Mouse (Mus musculus) liver, embryonic 13.5 days (tissue): ENCODE measurements at regions not wholly inside any gene's neighbourhood (a gene's known extent, or its start where the extent isn't known, plus 50 kb on each side); places are given as distances from the start of the nearest gene placed in this dataset.

Experiments
- ATAC-seq: fragments of 200-750 bp; cut with Nextera tagmentation; 2 replicates; pipeline ENCODE4 v1.8.0; 2017; ENCODE audit warnings: low read depth, mild to moderate bottlenecking, moderate number of reproducible peaks, moderate library complexity
- DNase-seq: peaks from one replicate; pipeline ENCODE4 v3.0.0; 2022
- H3K27ac ChIP-seq: fragments of 300-500 bp; sonication (generic); 2 replicates; pipeline ENCODE4 v1.5.1; 2015; ENCODE audit warnings: moderate library complexity, mild to moderate bottlenecking, inconsistent platforms
- H3K27me3 ChIP-seq: fragments of 300-500 bp; sonication (generic); 2 replicates; pipeline ENCODE4 v1.6.1; 2015; ENCODE audit warnings: mild to moderate bottlenecking, inconsistent platforms
- H3K36me3 ChIP-seq: fragments of 300-500 bp; sonication (generic); 2 replicates; pipeline ENCODE4 v1.6.1; 2015; ENCODE audit warnings: mild to moderate bottlenecking, inconsistent platforms
- H3K4me1 ChIP-seq: fragments of 300-500 bp; sonication (generic); replicated peaks from 2 replicates; pipeline ENCODE4 v1.6.1; 2015; ENCODE audit warnings: inconsistent platforms
- H3K4me2 ChIP-seq: fragments of 300-500 bp; sonication (generic); 2 replicates; pipeline ENCODE4 v1.6.1; 2015; ENCODE audit warnings: inconsistent platforms, mild to moderate bottlenecking, moderate library complexity
- H3K4me3 ChIP-seq: fragments of 300-500 bp; sonication (generic); replicated peaks from 2 replicates; pipeline ENCODE4 v1.5.1; 2015; ENCODE audit warnings: mild to moderate bottlenecking, inconsistent platforms
- H3K9ac ChIP-seq: fragments of 300-500 bp; sonication (generic); 2 replicates; pipeline ENCODE4 v1.6.1; 2015; ENCODE audit warnings: mild to moderate bottlenecking, inconsistent platforms
- H3K9me3 ChIP-seq: fragments of 300-500 bp; sonication (generic); replicated peaks from 2 replicates; pipeline ENCODE4 v1.6.1; 2016; ENCODE audit warnings: inconsistent platforms
- WGBS: fragments of 180-500 bp; shearing (Covaris S2); methylation state at CpG from one replicate; pipeline ENCODE4 v1.1.7; 2015; ENCODE audit not compliant: insufficient replicate concordance; 5-methylcytosine and 5-hydroxymethylcytosine counted together

- DNase-seq = no peak
Measured at GRCm38 (mm10) chr3:19458386-19458785, 170.1 kb downstream of the 1700064H15Rik start.

DNA sequence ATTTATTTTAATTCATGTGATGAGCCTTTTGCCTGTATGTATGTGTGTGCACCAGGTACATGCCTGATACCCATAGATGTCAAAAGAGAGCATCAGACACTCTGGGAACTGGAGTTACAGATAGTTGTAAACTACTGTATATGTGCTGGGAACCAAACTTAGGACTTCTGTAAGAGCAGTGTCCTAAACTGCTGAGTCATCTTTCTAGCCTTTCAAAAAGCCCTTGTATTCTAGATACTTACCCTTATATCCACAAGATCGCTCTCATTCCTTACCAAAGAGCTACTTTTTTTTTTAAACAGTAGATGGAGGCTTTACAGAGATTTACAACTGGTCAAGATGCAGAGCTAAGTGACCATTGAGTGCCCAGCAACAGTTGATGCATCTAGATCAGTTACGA, 171.0 kb downstream of the 1700064H15Rik start:
- Histone ChIP-seq H3K36me3 (no peaks in the 10 kb centered on the region), H3K27me3 (no peaks in the 10 kb centered on the region), H3K4me3 (no peak overlapping the region), H3K9ac (no peak overlapping the region), H3K4me1 (no peaks in the 10 kb centered on the region), H3K4me2 (no peak overlapping the region), H3K27ac (no peak overlapping the region), H3K9me3 (no peaks in the 10 kb centered on the region)
- ATAC-seq (no peak), DNase-seq (no peak)
- WGBS = 74% methylated on average over 2 of the region's 2 CpGs

More at GRCm38 (mm10) chr3:19458386-19458785, 170.1 kb downstream of the 1700064H15Rik start:
- Histone ChIP-seq H3K9me3 (no peaks in the 10 kb centered on the region), H3K9ac (no peak overlapping the region), H3K4me3 (no peak overlapping the region), H3K4me1 (no peaks in the 10 kb centered on the region), H3K4me2 (no peak overlapping the region), H3K27ac (no peak overlapping the region), H3K36me3 (no peaks in the 10 kb centered on the region), H3K27me3 (no peaks in the 10 kb centered on the region)
- 72% methylated on average over 8 of the region's 8 CpGs for WGBS
- no peak for ATAC-seq

- WGBS = 61% methylated on average over 4 of the region's 4 CpGs
- no peak for ATAC-seq
- Histone ChIP-seq H3K27ac (no peak overlapping the region), H3K9me3 (no peaks in the 10 kb centered on the region), H3K4me1 (no peaks in the 10 kb centered on the region), H3K9ac (no peak overlapping the region), H3K27me3 (no peaks in the 10 kb centered on the region), H3K4me3 (no peak overlapping the region), H3K36me3 (no peaks in the 10 kb centered on the region), H3K4me2 (no peak overlapping the region)
- DNase-seq = no peak
Measured at GRCm38 (mm10) chr3:19455838-19456448, 172.5 kb downstream of the 1700064H15Rik start.

DNA sequence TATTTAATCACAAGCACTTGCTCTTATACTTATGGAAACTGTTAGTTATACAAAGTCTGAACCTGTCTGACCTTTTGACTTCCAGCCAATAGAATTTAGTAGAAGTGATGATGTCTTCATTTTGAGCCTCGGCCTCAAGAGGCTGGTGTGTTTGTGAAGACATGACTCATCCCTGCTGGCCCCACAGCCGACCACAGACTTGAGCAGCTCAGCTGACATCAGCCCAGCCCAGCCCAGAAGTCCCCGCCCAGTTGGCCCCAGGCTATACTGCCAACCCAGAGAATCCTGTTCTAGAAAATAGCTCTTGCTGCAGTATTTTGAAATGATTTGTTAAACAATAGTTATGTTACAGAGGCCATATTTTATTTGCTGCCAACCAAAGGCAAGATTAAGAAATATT, 177.5 kb downstream of the 1700064H15Rik start:
- Histone ChIP-seq H3K27ac (no peak overlapping the region), H3K4me3 (no peak overlapping the region), H3K27me3 (no peaks in the 10 kb centered on the region), H3K36me3 (no peaks in the 10 kb centered on the region), H3K9ac (no peak overlapping the region), H3K9me3 (no peaks in the 10 kb centered on the region), H3K4me2 (no peak overlapping the region), H3K4me1 (no peaks in the 10 kb centered on the region)
- peak; percentile 55; the same call in 1 of the 2 replicates for ATAC-seq
- WGBS = 11% methylated on average over 3 of the region's 3 CpGs
- DNase-seq = peak; percentile 13

DNA sequence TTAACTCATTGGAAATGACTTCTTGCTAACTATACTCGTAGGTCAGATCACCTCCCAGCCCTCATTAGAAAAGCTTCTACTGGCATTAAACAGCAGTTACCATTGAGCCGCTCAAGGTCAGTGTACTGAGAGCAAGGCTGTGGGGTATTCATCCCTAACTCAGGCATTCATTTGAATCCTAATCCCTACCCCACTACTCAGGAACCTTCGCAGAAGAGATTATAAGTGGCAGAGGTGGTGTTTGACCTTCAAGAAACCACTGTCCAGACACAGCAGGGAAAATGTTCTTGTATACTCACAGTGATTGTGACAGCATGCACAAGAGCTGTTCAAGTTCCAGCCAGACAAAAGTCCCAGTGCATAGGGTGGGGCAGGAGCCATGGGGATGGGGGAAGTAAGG, 179.5 kb downstream of the 1700064H15Rik start:
- H3K9ac ChIP-seq = no peak overlapping the region
- DNase-seq (no peak), ATAC-seq (no peak)
- 61% methylated on average over 3 of the region's 3 CpGs for WGBS
- H3K4me3 ChIP-seq = no peak overlapping the region
- H3K9me3 ChIP-seq = no peaks in the 10 kb centered on the region
- no peaks in the 10 kb centered on the region for H3K4me1 ChIP-seq
- no peaks in the 10 kb centered on the region for H3K36me3 ChIP-seq
- H3K4me2 ChIP-seq = no peak overlapping the region
- H3K27me3 ChIP-seq = no peaks in the 10 kb centered on the region
- no peak overlapping the region for H3K27ac ChIP-seq

DNA sequence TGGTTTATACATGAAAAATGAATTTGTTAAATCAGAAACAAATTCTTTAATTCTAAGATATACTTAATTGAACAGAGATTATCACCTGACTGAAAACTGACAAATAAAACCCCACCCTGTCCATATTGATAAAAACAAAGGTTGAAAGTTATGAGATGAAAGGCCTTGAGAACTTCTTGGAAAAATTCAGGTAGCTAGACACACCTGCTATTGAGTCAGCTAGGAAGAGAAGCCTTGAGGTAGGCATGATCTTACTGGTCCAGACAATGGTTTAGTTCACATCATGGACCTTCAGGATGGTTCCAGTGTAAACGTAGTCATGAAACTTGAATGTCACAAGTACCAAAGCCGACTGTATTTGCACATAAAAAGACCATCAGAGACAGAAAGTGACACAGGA, 180.3 kb downstream of the 1700064H15Rik start:
- no peaks in the 10 kb centered on the region for H3K27me3 ChIP-seq
- WGBS = 55% methylated on average over 2 of the region's 2 CpGs
- ATAC-seq (no peak), DNase-seq (no peak)
- no peak overlapping the region for H3K9ac ChIP-seq
- no peaks in the 10 kb centered on the region for H3K9me3 ChIP-seq
- H3K4me1 ChIP-seq = no peaks in the 10 kb centered on the region
- no peak overlapping the region for H3K4me2 ChIP-seq
- H3K27ac ChIP-seq = no peak overlapping the region
- H3K36me3 ChIP-seq = no peaks in the 10 kb centered on the region
- H3K4me3 ChIP-seq = no peak overlapping the region

- H3K4me1 ChIP-seq = no peaks in the 10 kb centered on the region
- H3K9ac ChIP-seq = no peak overlapping the region
- no peak overlapping the region for H3K4me2 ChIP-seq
- DNase-seq (no peak), ATAC-seq (0 out of 2 replicates have a peak, but pooled peaks have one; percentile 57)
- H3K4me3 ChIP-seq = no peak overlapping the region
- WGBS = 37% methylated on average over 1 of the region's 1 CpGs
- H3K36me3 ChIP-seq = no peaks in the 10 kb centered on the region
- H3K27me3 ChIP-seq = no peaks in the 10 kb centered on the region
- H3K9me3 ChIP-seq = no peaks in the 10 kb centered on the region
- H3K27ac ChIP-seq = no peak overlapping the region
Measured at GRCm38 (mm10) chr3:19447733-19448132, 180.7 kb downstream of the 1700064H15Rik start.

DNA sequence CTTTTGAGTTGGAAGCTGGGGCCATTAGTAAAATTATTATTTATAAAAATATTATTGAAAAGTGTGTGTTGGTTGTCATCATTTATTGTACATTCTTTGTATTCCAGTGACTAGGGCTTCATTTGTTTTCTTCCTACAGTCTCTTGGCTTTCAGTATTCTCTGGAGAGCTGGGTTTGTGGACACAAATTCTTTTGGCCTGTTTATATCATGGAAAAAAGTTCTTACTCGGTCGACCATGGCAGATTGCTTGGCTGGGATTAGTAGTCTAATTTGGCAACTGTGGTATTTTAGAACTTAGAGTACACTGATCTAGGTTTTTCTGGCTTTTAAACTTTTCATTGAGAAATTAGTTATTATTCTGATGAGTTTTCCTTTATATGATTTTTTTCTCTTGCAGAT, 183.6 kb downstream of the 1700064H15Rik start:
- no peak overlapping the region for H3K4me2 ChIP-seq
- no peaks in the 10 kb centered on the region for H3K36me3 ChIP-seq
- DNase-seq = no peak
- no peak overlapping the region for H3K4me3 ChIP-seq
- ATAC-seq = no peak
- no peak overlapping the region for H3K9ac ChIP-seq
- H3K9me3 ChIP-seq = no peaks in the 10 kb centered on the region
- WGBS = 65% methylated on average over 2 of the region's 2 CpGs
- H3K4me1 ChIP-seq = no peaks in the 10 kb centered on the region
- no peaks in the 10 kb centered on the region for H3K27me3 ChIP-seq
- no peak overlapping the region for H3K27ac ChIP-seq

DNA sequence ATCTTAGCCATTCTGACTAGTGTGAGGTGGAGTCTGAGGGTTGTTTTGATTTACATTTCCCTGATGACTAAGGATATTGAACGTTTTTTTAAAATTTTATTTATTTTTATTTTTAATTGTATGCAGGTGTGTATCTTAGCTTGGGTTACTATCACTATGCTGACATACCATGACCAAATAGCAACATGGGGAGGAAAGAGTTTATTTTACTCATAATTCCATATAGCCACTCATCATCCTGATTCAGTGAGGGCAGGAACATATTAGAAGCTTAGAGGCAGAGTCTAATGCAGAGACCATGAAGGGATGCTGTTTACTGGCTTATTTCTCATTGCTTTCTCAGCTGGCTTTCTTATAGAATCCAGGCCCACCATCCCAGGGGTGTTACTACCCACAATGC, 186.7 kb downstream of the 1700064H15Rik start:
- no peak for DNase-seq
- Histone ChIP-seq H3K36me3 (no peaks in the 10 kb centered on the region), H3K27me3 (no peaks in the 10 kb centered on the region), H3K9me3 (no peaks in the 10 kb centered on the region), H3K4me2 (no peak overlapping the region), H3K9ac (no peak overlapping the region), H3K4me1 (no peaks in the 10 kb centered on the region), H3K27ac (no peak overlapping the region), H3K4me3 (no peak overlapping the region)
- ATAC-seq = no peak
- WGBS = 39% methylated on average over 1 of the region's 1 CpGs

DNA sequence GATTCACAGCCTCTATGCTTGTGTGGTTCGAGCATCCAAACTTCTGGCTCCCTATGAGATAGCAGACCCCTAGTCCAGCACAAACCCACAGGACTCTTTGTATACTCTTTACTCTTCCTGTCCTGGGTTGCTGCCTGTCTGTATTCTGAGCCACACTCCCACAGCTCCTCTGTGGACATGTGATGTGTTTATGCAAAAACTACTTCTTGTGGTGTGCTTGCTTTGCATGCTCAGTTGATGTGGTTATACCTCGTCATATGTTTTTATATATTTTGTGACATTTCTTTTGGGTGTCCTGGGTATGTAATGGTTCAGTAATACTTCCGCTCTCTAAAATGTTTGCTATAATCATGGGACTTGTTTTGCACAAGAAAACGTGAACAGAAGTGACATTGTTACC, 198.3 kb downstream of the 1700064H15Rik start:
- H3K9me3 ChIP-seq = no peaks in the 10 kb centered on the region
- ATAC-seq (no peak), DNase-seq (no peak)
- no peaks in the 10 kb centered on the region for H3K4me1 ChIP-seq
- H3K4me2 ChIP-seq = no peak overlapping the region
- H3K9ac ChIP-seq = no peak overlapping the region
- no peaks in the 10 kb centered on the region for H3K36me3 ChIP-seq
- no peak overlapping the region for H3K4me3 ChIP-seq
- no peak overlapping the region for H3K27ac ChIP-seq
- H3K27me3 ChIP-seq = no peaks in the 10 kb centered on the region
- 48% methylated on average over 4 of the region's 4 CpGs for WGBS

DNA sequence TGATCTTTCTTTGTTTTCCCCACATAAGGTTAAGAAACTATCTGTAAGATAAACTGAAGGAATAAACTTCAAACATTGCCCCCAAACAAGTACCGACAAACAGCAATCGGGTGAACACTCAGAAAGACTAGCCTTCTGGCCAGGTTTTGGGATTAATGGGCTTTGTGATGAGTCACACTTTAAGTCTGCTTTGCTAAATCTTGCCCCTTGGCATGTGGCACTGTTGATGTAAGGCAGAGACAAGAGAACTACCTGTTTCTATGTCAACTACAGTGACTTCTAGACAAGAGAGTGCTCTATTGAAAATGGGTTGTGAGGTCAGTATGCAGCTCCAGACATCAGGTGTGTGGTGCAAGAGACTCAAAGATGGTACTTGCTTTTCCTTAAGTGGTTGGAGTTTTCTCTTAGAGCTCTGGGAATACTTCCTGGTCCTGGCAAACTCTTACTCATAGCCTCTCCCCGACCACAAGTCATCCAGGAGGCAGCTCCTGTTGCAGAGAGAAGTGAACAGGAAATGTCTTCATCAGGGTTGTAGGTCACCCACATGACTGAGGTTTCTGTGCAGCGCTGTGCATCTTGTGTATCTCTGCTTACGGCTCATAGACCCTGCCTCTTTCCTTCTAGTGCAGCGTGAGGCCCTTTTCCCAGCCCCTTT, 198.9 kb downstream of the 1700064H15Rik start:
- WGBS = 36% methylated on average over 6 of the region's 6 CpGs

DNA sequence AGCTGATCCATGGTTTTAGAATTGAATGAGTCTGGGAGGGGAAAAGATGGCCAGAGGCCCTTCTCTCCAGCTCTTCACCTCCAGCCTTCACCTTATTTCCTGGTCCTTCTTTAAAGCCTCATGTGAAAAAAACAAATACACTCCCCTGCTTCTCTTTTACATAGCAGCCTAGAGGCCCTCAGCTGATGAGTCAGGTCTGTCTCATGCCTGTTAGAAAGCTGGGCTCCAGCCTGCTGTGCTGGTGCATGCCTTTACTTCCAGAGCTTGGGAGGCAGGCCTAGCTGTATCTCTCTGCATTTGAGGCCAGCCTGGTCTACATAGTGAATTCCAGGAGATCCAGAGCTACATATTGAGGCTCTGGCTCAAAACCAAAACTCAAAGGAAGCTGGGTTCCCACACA, 199.5 kb downstream of the 1700064H15Rik start:
- no peaks in the 10 kb centered on the region for H3K9me3 ChIP-seq
- H3K9ac ChIP-seq = no peak overlapping the region
- H3K4me1 ChIP-seq = no peaks in the 10 kb centered on the region
- no peak overlapping the region for H3K4me2 ChIP-seq
- ATAC-seq (no peak), DNase-seq (no peak)
- no peak overlapping the region for H3K4me3 ChIP-seq
- no peaks in the 10 kb centered on the region for H3K27me3 ChIP-seq
- no peaks in the 10 kb centered on the region for H3K36me3 ChIP-seq
- H3K27ac ChIP-seq = no peak overlapping the region

More for the DNA sequence above, 198.9 kb downstream of the 1700064H15Rik start:
- Histone ChIP-seq H3K4me2 (no peak overlapping the region), H3K27me3 (no peaks in the 10 kb centered on the region), H3K27ac (no peak overlapping the region), H3K4me1 (no peaks in the 10 kb centered on the region), H3K36me3 (no peaks in the 10 kb centered on the region), H3K9me3 (no peaks in the 10 kb centered on the region), H3K4me3 (no peak overlapping the region), H3K9ac (no peak overlapping the region)
- ATAC-seq = no peak
- no peak for DNase-seq
